Mouse (Mus musculus) olfactory bulb, adult 2 months (tissue): Measurements from ENCODE around the gene Mpv17.

Experiments used
- CTCF ChIP-seq: fragments of 200-500 bp; IDR thresholded peaks from 2 replicates; pipeline ENCODE4 v1.5.1; 2012; ENCODE audit warnings: low read depth, mild to moderate bottlenecking, low read length, moderate library complexity; ENCODE audit not compliant: insufficient read depth
- POLR2A ChIP-seq: fragments of 200-500 bp; IDR thresholded peaks from 2 replicates; pipeline ENCODE4 v1.6.1; 2012; ENCODE audit warnings: mild to moderate bottlenecking, low read depth, low read length, moderate library complexity; ENCODE audit not compliant: insufficient read depth

DNA sequence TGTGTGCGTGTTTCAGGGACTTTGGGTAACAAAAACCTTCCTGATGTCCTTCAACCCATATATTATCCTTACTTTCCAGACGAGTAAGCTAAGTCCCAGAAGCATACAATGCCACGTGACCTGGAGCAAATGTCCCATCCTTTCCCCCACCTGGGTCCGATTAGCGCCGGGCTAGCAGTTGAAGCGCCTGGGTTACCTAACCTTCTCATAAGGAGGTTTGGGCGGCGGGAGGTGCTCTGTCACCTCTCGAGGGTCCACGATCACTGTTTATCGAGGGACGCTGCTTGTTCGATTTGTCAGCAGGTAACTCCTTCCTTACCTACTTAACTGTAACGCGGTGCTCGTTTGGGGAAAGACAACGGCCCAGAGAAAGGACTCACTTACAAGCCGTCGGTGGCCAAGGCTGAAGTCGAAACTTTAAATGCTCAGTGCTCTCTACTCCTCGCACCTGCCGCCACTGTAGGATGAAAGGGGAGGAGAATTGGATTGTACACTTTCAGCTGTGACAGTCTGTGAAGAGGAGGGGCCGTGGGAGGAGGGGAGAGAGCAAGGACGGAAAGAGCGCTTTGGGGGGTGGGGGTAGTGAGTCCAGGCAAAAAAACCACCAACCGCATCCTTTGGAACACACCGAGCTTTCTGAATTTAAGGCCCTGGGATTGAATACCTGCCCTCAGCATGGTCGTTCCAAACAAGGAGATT is 59.8 kb downstream of the Mpv17 start:
- TF ChIP-seq POLR2A (no peak), CTCF (no peak)
